Mouse (Mus musculus) G1E-ER4 (cell line): ENCODE data around the gene Ncoa3. TPM values are rescaled to one million over a fixed set of nuclear protein-coding genes. Genes with fewer than 3 reads are reported as not detected.

ENCODE experiments used
- GATA1 ChIP-seq: IDR thresholded peaks from one replicate; pipeline ENCODE4 v1.8.0; 2012; ENCODE audit warnings: low read length, inconsistent platforms
- polyA plus RNA-seq: library from polyadenylated mRNA; stranded (reverse); fragments of >175 nt; gene quantifications from 2 replicates; pipeline ENCODE4 v1.2.3, GENCODE M21; 2012

The Ncoa3 gene
- polyA plus RNA-seq, 1 experiment = 20.4 TPM

GRCm38 (mm10) chr2:165967823-165968555 lies 24.4 kb upstream of the Ncoa3 start:
- TF ChIP-seq GATA1 = peak; percentile 30

GRCm38 (mm10) chr2:165968876-165969275 lies 23.6 kb upstream of the Ncoa3 start:
- TF ChIP-seq GATA1 = no peak

- TF ChIP-seq GATA1 = no peak
Measured at GRCm38 (mm10) chr2:165969391-165969790, 23.0 kb upstream of the Ncoa3 start.

- no peak for TF ChIP-seq GATA1
Measured at GRCm38 (mm10) chr2:165969961-165970360, 22.5 kb upstream of the Ncoa3 start.

- no peak for TF ChIP-seq GATA1
Measured at GRCm38 (mm10) chr2:165970767-165971166, 21.7 kb upstream of the Ncoa3 start.

GRCm38 (mm10) chr2:165974383-165974782 lies 18.1 kb upstream of the Ncoa3 start:
- TF ChIP-seq GATA1 = no peak

GRCm38 (mm10) chr2:165976186-165976585 lies 16.2 kb upstream of the Ncoa3 start:
- TF ChIP-seq GATA1 = no peak

GRCm38 (mm10) chr2:165976874-165977273 lies 15.6 kb upstream of the Ncoa3 start:
- TF ChIP-seq GATA1 = no peak

GRCm38 (mm10) chr2:165978119-165978518 lies 14.3 kb upstream of the Ncoa3 start:
- no peak for TF ChIP-seq GATA1

GRCm38 (mm10) chr2:165981248-165981977 lies 11.0 kb upstream of the Ncoa3 start:
- TF ChIP-seq GATA1 = no peak

- TF ChIP-seq GATA1 = no peak
Measured at GRCm38 (mm10) chr2:165982512-165983389, 9.7 kb upstream of the Ncoa3 start.

GRCm38 (mm10) chr2:165984318-165984717 lies 8.1 kb upstream of the Ncoa3 start:
- no peak for TF ChIP-seq GATA1

- no peak for TF ChIP-seq GATA1
Measured at GRCm38 (mm10) chr2:165984891-165985290, 7.5 kb upstream of the Ncoa3 start.

- no peak for TF ChIP-seq GATA1
Measured at GRCm38 (mm10) chr2:165985581-165985980, 6.9 kb upstream of the Ncoa3 start.

- no peak for TF ChIP-seq GATA1
Measured at GRCm38 (mm10) chr2:165986921-165987453, 5.4 kb upstream of the Ncoa3 start.
